Mouse (Mus musculus) midbrain, embryonic 13.5 days (tissue): ENCODE results near the gene Eif3k. TPM values are rescaled to one million over a fixed set of nuclear protein-coding genes. Genes with fewer than 3 reads are reported as not detected.
A peak's percentile ranks its signal among the peaks of the same experiment; 100 is the strongest.

Source experiments
- ATAC-seq: fragments of 200-750 bp; cut with Nextera tagmentation; 2 replicates; pipeline ENCODE4 v1.8.0; 2017; ENCODE audit warnings: mild to moderate bottlenecking, moderate TSS enrichment, moderate library complexity
- H3K27ac ChIP-seq: fragments of 300-500 bp; sonication (generic); 2 replicates; pipeline ENCODE4 v1.5.1; 2015; ENCODE audit warnings: inconsistent platforms, mild to moderate bottlenecking, moderate library complexity
- H3K27me3 ChIP-seq: fragments of 300-500 bp; sonication (generic); 2 replicates; pipeline ENCODE4 v1.6.1; 2015; ENCODE audit warnings: mild to moderate bottlenecking, inconsistent platforms
- H3K36me3 ChIP-seq: fragments of 300-500 bp; sonication (generic); 2 replicates; pipeline ENCODE4 v1.6.1; 2015; ENCODE audit warnings: mild to moderate bottlenecking, inconsistent platforms
- H3K4me1 ChIP-seq: fragments of 300-500 bp; sonication (generic); replicated peaks from 2 replicates; pipeline ENCODE4 v1.6.1; 2015; ENCODE audit warnings: inconsistent platforms
- H3K4me2 ChIP-seq: fragments of 300-500 bp; sonication (generic); replicated peaks from 2 replicates; pipeline ENCODE4 v1.6.1; 2015; ENCODE audit warnings: moderate library complexity, mild to moderate bottlenecking, inconsistent platforms
- H3K4me3 ChIP-seq: fragments of 300-500 bp; sonication (generic); replicated peaks from 2 replicates; pipeline ENCODE4 v1.5.1; 2015; ENCODE audit warnings: mild to moderate bottlenecking, inconsistent platforms
- H3K9ac ChIP-seq: fragments of 300-500 bp; sonication (generic); replicated peaks from 2 replicates; pipeline ENCODE4 v1.6.1; 2015; ENCODE audit warnings: mild to moderate bottlenecking, inconsistent platforms
- H3K9me3 ChIP-seq: fragments of 300-500 bp; sonication (generic); 2 replicates; pipeline ENCODE4 v1.6.1; 2016; ENCODE audit warnings: mild to moderate bottlenecking, inconsistent platforms
- WGBS: fragments of 180-500 bp; shearing (Covaris S2); methylation state at CpG from one replicate; pipeline ENCODE4 v1.1.7; 2015; 5-methylcytosine and 5-hydroxymethylcytosine counted together
- polyA plus RNA-seq: library from polyadenylated mRNA; unstranded; fragments of >200 nt; fragmentation: Nextera tagmentation; extraction: Ambion mirVana; gene quantifications from 2 replicates; pipeline ENCODE4 v1.2.1, GENCODE M21; 2015

Gene Eif3k
- 318 and 323 TPM in 2 replicates for polyA plus RNA-seq

- no peaks in the 10 kb centered on the region for H3K9me3 ChIP-seq
- peak; percentile 97 for ATAC-seq
- peaks cover 21% of the 10 kb centered on the region for H3K4me1 ChIP-seq
- no peaks in the 10 kb centered on the region for H3K27me3 ChIP-seq
- under 1% methylated on average over 36 of the region's 36 CpGs for WGBS
- peak within 1 kb of the TSS; percentile 82 for H3K4me2 ChIP-seq
- peak within 1 kb of the TSS; percentile 76 for H3K4me3 ChIP-seq
- peak within 1 kb of the TSS; percentile 74 for H3K27ac ChIP-seq
- H3K36me3 ChIP-seq, result peaks cover 28% of the 10 kb centered on the region
- H3K9ac ChIP-seq, result peak within 1 kb of the TSS; percentile 80
Measured at GRCm38 (mm10) chr7:28981651-28982273, at the start of gene Eif3k, which contains the start of gene Map4k1. Eif3k (minus strand) TSS chr7:28981864. Map4k1 (plus strand) TSS chr7:28982050.

GRCm38 (mm10) chr7:29029690-29030656 is 48.3 kb upstream of the Eif3k start:
- H3K9ac ChIP-seq, result no peak overlapping the region
- no peaks in the 10 kb centered on the region for H3K9me3 ChIP-seq
- no peak overlapping the region for H3K4me2 ChIP-seq
- no peaks in the 10 kb centered on the region for H3K27me3 ChIP-seq
- no peak overlapping the region for H3K27ac ChIP-seq
- no peak overlapping the region for H3K4me3 ChIP-seq
- H3K4me1 ChIP-seq, result no peaks in the 10 kb centered on the region
- no peaks in the 10 kb centered on the region for H3K36me3 ChIP-seq
- no peak for ATAC-seq
- WGBS, result 89% methylated on average over 14 of the region's 14 CpGs

GRCm38 (mm10) chr7:29028761-29029160 is 47.1 kb upstream of the Eif3k start:
- no peak for ATAC-seq
- no peaks in the 10 kb centered on the region for H3K4me1 ChIP-seq
- H3K9me3 ChIP-seq, result no peaks in the 10 kb centered on the region
- no peaks in the 10 kb centered on the region for H3K27me3 ChIP-seq
- no peak overlapping the region for H3K4me3 ChIP-seq
- 80% methylated on average over 6 of the region's 6 CpGs for WGBS
- no peak overlapping the region for H3K27ac ChIP-seq
- no peak overlapping the region for H3K9ac ChIP-seq
- H3K4me2 ChIP-seq, result no peak overlapping the region
- no peaks in the 10 kb centered on the region for H3K36me3 ChIP-seq

- 72% methylated on average over 4 of the region's 4 CpGs for WGBS
- Histone ChIP-seq H3K9ac (no peak overlapping the region), H3K27me3 (no peaks in the 10 kb centered on the region), H3K9me3 (no peaks in the 10 kb centered on the region), H3K27ac (no peak overlapping the region), H3K36me3 (no peaks in the 10 kb centered on the region), H3K4me2 (no peak overlapping the region), H3K4me1 (no peaks in the 10 kb centered on the region), H3K4me3 (no peak overlapping the region)
- ATAC-seq, result no peak
Measured at GRCm38 (mm10) chr7:29026811-29027210, 45.1 kb upstream of the Eif3k start.

GRCm38 (mm10) chr7:29026195-29026594 is 44.5 kb upstream of the Eif3k start:
- WGBS, result 97% methylated on average over 5 of the region's 5 CpGs
- no peak overlapping the region for H3K4me2 ChIP-seq
- no peak overlapping the region for H3K9ac ChIP-seq
- no peak overlapping the region for H3K4me3 ChIP-seq
- no peaks in the 10 kb centered on the region for H3K9me3 ChIP-seq
- ATAC-seq, result no peak
- H3K4me1 ChIP-seq, result no peaks in the 10 kb centered on the region
- H3K27ac ChIP-seq, result no peak overlapping the region
- peaks cover 3% of the 10 kb centered on the region for H3K27me3 ChIP-seq
- H3K36me3 ChIP-seq, result no peaks in the 10 kb centered on the region

- no peaks in the 10 kb centered on the region for H3K9me3 ChIP-seq
- no peaks in the 10 kb centered on the region for H3K36me3 ChIP-seq
- H3K27ac ChIP-seq, result no peak overlapping the region
- H3K9ac ChIP-seq, result no peak overlapping the region
- no peaks in the 10 kb centered on the region for H3K4me1 ChIP-seq
- WGBS, result 86% methylated on average over 7 of the region's 7 CpGs
- H3K27me3 ChIP-seq, result peaks cover 9% of the 10 kb centered on the region
- no peak overlapping the region for H3K4me3 ChIP-seq
- no peak overlapping the region for H3K4me2 ChIP-seq
- ATAC-seq, result no peak
Measured at GRCm38 (mm10) chr7:29025566-29025965, 43.9 kb upstream of the Eif3k start.

GRCm38 (mm10) chr7:29023514-29023913 is 41.9 kb upstream of the Eif3k start:
- Histone ChIP-seq H3K9me3 (no peaks in the 10 kb centered on the region), H3K27me3 (peaks cover 30% of the 10 kb centered on the region), H3K4me1 (peaks cover 9% of the 10 kb centered on the region), H3K9ac (no peak overlapping the region), H3K36me3 (no peaks in the 10 kb centered on the region), H3K27ac (no peak overlapping the region), H3K4me3 (no peak overlapping the region), H3K4me2 (no peak overlapping the region)
- ATAC-seq, result no peak
- 93% methylated on average over 8 of the region's 8 CpGs for WGBS

GRCm38 (mm10) chr7:29022479-29022878 is 40.8 kb upstream of the Eif3k start:
- Histone ChIP-seq H3K9ac (no peak overlapping the region), H3K9me3 (no peaks in the 10 kb centered on the region), H3K4me2 (no peak overlapping the region), H3K27me3 (peaks cover 40% of the 10 kb centered on the region), H3K4me1 (peaks cover 9% of the 10 kb centered on the region), H3K27ac (no peak overlapping the region), H3K4me3 (no peak overlapping the region), H3K36me3 (no peaks in the 10 kb centered on the region)
- no peak for ATAC-seq
- WGBS, result 90% methylated on average over 8 of the region's 8 CpGs

- WGBS, result 3% methylated on average over 87 of the region's 88 CpGs
- peaks cover 48% of the 10 kb centered on the region for H3K27me3 ChIP-seq
- peaks cover 9% of the 10 kb centered on the region for H3K4me1 ChIP-seq
- 0 out of 2 replicates have a peak, but pooled peaks have one; percentile 43 for ATAC-seq
- H3K9ac ChIP-seq, result peak overlapping the region; percentile 64
- no peaks in the 10 kb centered on the region for H3K36me3 ChIP-seq
- H3K27ac ChIP-seq, result no peak overlapping the region
- H3K4me3 ChIP-seq, result peak overlapping the region; percentile 44
- no peaks in the 10 kb centered on the region for H3K9me3 ChIP-seq
- peak overlapping the region; percentile 63 for H3K4me2 ChIP-seq
Measured at GRCm38 (mm10) chr7:29019447-29020220, 38.0 kb upstream of the Eif3k start.

GRCm38 (mm10) chr7:29017222-29017621 is 35.6 kb upstream of the Eif3k start:
- Histone ChIP-seq H3K9me3 (no peaks in the 10 kb centered on the region), H3K9ac (no peak overlapping the region), H3K4me1 (peaks cover 9% of the 10 kb centered on the region), H3K27ac (no peak overlapping the region), H3K27me3 (peaks cover 48% of the 10 kb centered on the region), H3K36me3 (no peaks in the 10 kb centered on the region), H3K4me2 (no peak overlapping the region), H3K4me3 (no peak overlapping the region)
- no peak for ATAC-seq
- WGBS, result 81% methylated on average over 7 of the region's 7 CpGs

- WGBS, result 85% methylated on average over 7 of the region's 7 CpGs
- Histone ChIP-seq H3K9me3 (no peaks in the 10 kb centered on the region), H3K27ac (no peak overlapping the region), H3K4me2 (no peak overlapping the region), H3K9ac (no peak overlapping the region; the same call in 1 of the 2 replicates), H3K36me3 (no peaks in the 10 kb centered on the region), H3K27me3 (peaks cover 48% of the 10 kb centered on the region), H3K4me3 (no peak overlapping the region), H3K4me1 (peaks cover 9% of the 10 kb centered on the region)
- no peak for ATAC-seq
Measured at GRCm38 (mm10) chr7:29016440-29016839, 34.8 kb upstream of the Eif3k start.
